ENCODE assay signal across 23 mouse cellular contexts in the genomic region with DNA sequence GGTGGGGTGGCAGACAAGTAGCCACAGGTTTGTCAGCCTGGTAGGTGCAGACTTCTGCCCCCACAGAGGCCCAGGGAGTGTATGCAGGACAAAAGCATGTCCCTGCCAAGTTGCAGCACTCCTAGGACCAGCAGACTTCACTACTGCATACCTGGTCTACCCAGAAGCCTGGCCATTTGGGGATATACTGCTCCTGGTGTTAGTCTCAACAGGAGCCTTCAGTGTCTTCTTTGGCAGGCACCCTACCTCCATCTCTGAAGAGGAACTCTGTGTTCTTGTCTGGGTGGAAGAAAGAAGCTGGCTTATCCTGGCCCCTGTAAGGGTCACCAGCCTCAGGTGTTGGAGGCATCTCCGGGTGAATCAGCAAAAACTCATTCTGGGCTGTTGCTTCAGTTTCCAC. TPM values are rescaled to one million over a fixed set of nuclear protein-coding genes. Genes with fewer than 3 reads are reported as not detected.
"Had no signal": no experiment of that assay in that cellular context is flagged by ENCODE, and none has a peak within 500 bp of the region (broad histone marks: within the 10 kb centered on the region; RNA-seq: fewer than 3 reads in every experiment).

No protein-coding gene starts in this region.

- H3K4me3 ChIP-seq: midbrain, embryonic 10.5 days; midbrain, embryonic 12.5 days; myocyte; neural tube, embryonic 13.5 days; neural tube, embryonic 15.5 days had no signal

- DNase-seq: lung, adult 18-20 months; lung, embryonic 14.5 days; lung, postnatal 10 days; midbrain, embryonic 14.5 days; retina, postnatal 1 day; right cerebral cortex, adult 18-20 months; right cerebral cortex, postnatal 25 days; right cerebral cortex, postnatal 4 days; spleen, adult 18-20 months; thymus, adult 2 months; thymus, postnatal 25 days; thymus, postnatal 4 days had no signal

- H3K9ac ChIP-seq: lung, embryonic 14.5 days; midbrain, embryonic 12.5 days; neural tube, embryonic 13.5 days; neural tube, embryonic 15.5 days had no signal

- H3K4me2 ChIP-seq: lung, embryonic 14.5 days; midbrain, embryonic 12.5 days; neural tube, embryonic 13.5 days; neural tube, embryonic 15.5 days had no signal

- H3K27ac ChIP-seq: midbrain, embryonic 10.5 days; midbrain, embryonic 12.5 days; neural tube, embryonic 13.5 days; neural tube, embryonic 15.5 days had no signal

- H3K27me3 ChIP-seq: midbrain, embryonic 12.5 days; neural tube, embryonic 13.5 days; neural tube, embryonic 15.5 days had no signal

- ATAC-seq: midbrain, embryonic 16.5 days had no signal

- H3K9me3 ChIP-seq: midbrain, embryonic 10.5 days; midbrain, embryonic 12.5 days; neural tube, embryonic 13.5 days; neural tube, embryonic 15.5 days had no signal

- H3K36me3 ChIP-seq: midbrain, embryonic 10.5 days; midbrain, embryonic 12.5 days; neural tube, embryonic 13.5 days; neural tube, embryonic 15.5 days had no signal

RNA-seq across cellular contexts. Expression of gene Slc26a1, which starts 40.6 kb away (rescaled TPM):
- polyA plus RNA-seq: small intestine, adult 2 months had no signal

RNA-seq across cellular contexts. Expression of gene Rnf212, which starts 58.8 kb away (rescaled TPM):
- total RNA-seq: megakaryocyte, adult 5-6 weeks; megakaryocyte-erythroid progenitor cell, adult 5-6 weeks had no signal
- polyA plus RNA-seq: lung, embryonic 14.5 days; lung, embryonic 16.5 days; midbrain, embryonic 12.5 days; midbrain, embryonic 14.5 days; midbrain, embryonic 16.5 days; myocyte; neural tube, embryonic 13.5 days; neural tube, embryonic 15.5 days; stomach, embryonic 14.5 days had no signal
